Mouse (Mus musculus): ENCODE results near the gene Sspn. TPM values are rescaled to one million over a fixed set of nuclear protein-coding genes. Genes with fewer than 3 reads are reported as not detected.

Gene Sspn
- polyA plus RNA-seq, 1 experiment: not detected

DNA sequence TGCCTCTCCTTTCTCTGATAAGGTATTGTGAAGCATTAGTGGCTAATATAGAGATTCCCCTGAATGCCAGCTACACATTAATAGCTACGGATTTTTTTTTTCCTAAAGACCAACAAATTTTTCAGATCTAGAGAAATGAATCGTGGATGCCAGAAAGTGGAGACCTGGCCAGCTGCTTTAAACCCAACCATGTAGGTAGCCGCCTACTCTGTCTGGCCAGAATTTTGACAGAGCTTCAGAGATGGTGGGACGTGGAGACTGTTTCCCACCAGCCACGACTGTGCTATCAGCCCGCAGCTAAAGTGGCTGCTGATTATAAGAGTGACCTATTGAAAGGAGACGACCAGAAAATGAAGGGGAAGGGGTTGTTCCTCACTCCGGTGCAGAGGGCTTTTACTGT, 36.3 kb downstream of the Sspn start:
- no peaks in the 10 kb centered on the region for H3K27me3 ChIP-seq (ENCODE audit: control insufficient read depth)
- H3K4me3 ChIP-seq (replicated peaks): no peak overlapping the region
- no peaks in the 10 kb centered on the region for H3K36me3 ChIP-seq (ENCODE audit: control insufficient read depth)
- H3K9me3 ChIP-seq (ENCODE audit: control insufficient read depth, low read length): no peaks in the 10 kb centered on the region
- no peaks in the 10 kb centered on the region for H3K4me1 ChIP-seq (ENCODE audit: control insufficient read depth)
- TF ChIP-seq TAL1 (IDR thresholded peaks at IDR 0.05; ENCODE audit: low read length): no peak
- no peak for TF ChIP-seq GATA1 (IDR thresholded peaks at IDR 0.05; ENCODE audit: low read length)

DNA sequence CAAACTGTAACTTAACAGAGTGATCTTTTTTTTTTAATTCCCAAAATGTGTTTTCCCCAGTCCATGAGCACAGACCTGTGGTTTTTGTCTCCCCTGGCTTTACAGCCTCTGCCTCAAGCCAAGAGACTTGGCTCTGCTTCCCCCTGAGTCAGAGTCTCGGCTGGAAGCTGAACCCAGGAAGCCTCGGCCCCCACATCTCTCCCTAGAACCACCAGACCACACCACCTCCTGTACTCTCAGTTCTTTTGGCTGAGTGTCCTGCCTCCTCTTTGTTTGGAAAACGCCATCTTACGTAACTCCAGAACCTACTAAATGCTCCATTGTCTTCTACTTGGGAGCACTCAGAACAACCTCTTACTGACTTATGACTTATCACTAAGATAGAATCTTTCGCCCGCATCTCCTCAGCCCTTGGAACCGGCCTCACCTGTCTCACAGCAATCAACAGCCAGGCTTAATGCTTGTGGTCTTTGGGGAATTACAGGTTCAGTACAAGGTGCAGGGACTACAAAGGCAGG, 36.9 kb downstream of the Sspn start:
- H3K4me1 ChIP-seq (ENCODE audit: control insufficient read depth): no peaks in the 10 kb centered on the region
- no peaks in the 10 kb centered on the region for H3K36me3 ChIP-seq (ENCODE audit: control insufficient read depth)
- H3K4me3 ChIP-seq (replicated peaks): no peak overlapping the region
- H3K9me3 ChIP-seq (ENCODE audit: control insufficient read depth, low read length): no peaks in the 10 kb centered on the region
- no peaks in the 10 kb centered on the region for H3K27me3 ChIP-seq (ENCODE audit: control insufficient read depth)
- TF ChIP-seq GATA1 (IDR thresholded peaks at IDR 0.05; ENCODE audit: low read length) (no peak), TAL1 (IDR thresholded peaks at IDR 0.05; ENCODE audit: low read length) (no peak)

DNA sequence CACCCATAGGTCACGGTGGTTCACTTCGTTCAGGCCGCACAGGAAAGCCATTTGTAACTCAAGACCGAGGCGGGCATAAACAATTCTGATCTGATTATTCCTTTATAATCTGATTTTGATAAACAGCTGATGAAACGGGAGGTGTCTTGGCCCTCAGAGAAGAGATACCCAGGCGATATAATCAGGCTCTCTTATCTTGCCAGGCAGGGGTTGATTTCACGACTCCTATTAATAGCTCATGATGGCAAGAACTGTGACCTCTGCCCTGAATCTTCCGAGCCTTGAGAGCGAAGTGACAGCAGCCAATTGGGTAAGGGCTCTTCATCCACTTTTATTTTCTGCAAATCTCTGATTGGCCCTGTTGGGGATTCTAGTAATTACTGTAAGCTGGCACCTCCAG, 37.4 kb downstream of the Sspn start:
- Histone ChIP-seq H3K9me3 (ENCODE audit: control insufficient read depth, low read length) (no peaks in the 10 kb centered on the region), H3K4me3 (replicated peaks) (no peak overlapping the region), H3K4me1 (ENCODE audit: control insufficient read depth) (no peaks in the 10 kb centered on the region), H3K27me3 (ENCODE audit: control insufficient read depth) (no peaks in the 10 kb centered on the region), H3K36me3 (ENCODE audit: control insufficient read depth) (no peaks in the 10 kb centered on the region)
- TF ChIP-seq GATA1 (IDR thresholded peaks at IDR 0.05; ENCODE audit: low read length): no peak
- no peak for TF ChIP-seq TAL1 (IDR thresholded peaks at IDR 0.05; ENCODE audit: low read length)

DNA sequence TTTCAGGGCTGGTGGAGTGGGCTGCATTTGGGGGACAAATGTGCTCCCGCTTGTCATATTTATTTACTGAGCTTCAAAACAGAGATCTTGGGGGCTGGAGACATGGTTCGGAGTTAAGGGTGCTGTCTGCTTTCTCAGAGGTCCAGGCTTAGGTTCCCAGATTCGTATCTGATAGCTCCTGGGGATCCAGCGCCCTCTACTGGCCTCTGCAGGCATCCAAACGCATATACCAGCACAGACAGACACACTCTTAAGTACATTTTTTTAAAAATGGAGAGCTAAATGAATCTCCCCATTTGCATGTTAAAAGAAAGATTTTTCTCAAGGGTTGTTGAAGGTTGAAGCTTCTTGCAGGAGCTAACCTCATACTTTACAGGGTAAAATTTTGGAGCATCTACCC, 38.1 kb downstream of the Sspn start:
- Histone ChIP-seq H3K9me3 (ENCODE audit: control insufficient read depth, low read length) (no peaks in the 10 kb centered on the region), H3K4me3 (replicated peaks) (no peak overlapping the region), H3K36me3 (ENCODE audit: control insufficient read depth) (no peaks in the 10 kb centered on the region), H3K4me1 (ENCODE audit: control insufficient read depth) (no peaks in the 10 kb centered on the region), H3K27me3 (ENCODE audit: control insufficient read depth) (no peaks in the 10 kb centered on the region)
- no peak for TF ChIP-seq TAL1 (IDR thresholded peaks at IDR 0.05; ENCODE audit: low read length)
- no peak for TF ChIP-seq GATA1 (IDR thresholded peaks at IDR 0.05; ENCODE audit: low read length)

DNA sequence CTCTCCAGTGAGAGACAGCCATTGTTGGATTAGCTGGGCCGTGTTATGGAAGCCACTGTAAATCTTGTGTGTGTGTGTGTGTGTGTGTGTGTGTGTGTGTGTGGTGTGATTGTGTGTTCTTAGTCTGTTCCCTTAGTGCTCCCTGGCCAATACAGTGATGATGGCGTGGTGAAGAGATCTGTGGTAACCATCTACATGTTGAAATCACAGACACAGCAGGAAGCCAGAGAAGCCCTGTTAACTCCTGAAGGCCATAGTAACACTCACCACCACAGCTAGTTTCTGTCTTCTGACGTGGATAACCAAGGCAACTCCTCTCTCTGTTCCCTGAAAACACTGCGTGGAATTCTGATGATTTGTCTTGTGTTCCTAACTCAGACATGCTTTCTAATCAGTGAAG, 40.7 kb downstream of the Sspn start:
- no peak overlapping the region for H3K4me3 ChIP-seq (replicated peaks)
- no peaks in the 10 kb centered on the region for H3K27me3 ChIP-seq (ENCODE audit: control insufficient read depth)
- TF ChIP-seq TAL1 (IDR thresholded peaks at IDR 0.05; ENCODE audit: low read length) (no peak), GATA1 (IDR thresholded peaks at IDR 0.05; ENCODE audit: low read length) (no peak)
- H3K9me3 ChIP-seq (ENCODE audit: control insufficient read depth, low read length): no peaks in the 10 kb centered on the region
- no peaks in the 10 kb centered on the region for H3K4me1 ChIP-seq (ENCODE audit: control insufficient read depth)
- no peaks in the 10 kb centered on the region for H3K36me3 ChIP-seq (ENCODE audit: control insufficient read depth)

DNA sequence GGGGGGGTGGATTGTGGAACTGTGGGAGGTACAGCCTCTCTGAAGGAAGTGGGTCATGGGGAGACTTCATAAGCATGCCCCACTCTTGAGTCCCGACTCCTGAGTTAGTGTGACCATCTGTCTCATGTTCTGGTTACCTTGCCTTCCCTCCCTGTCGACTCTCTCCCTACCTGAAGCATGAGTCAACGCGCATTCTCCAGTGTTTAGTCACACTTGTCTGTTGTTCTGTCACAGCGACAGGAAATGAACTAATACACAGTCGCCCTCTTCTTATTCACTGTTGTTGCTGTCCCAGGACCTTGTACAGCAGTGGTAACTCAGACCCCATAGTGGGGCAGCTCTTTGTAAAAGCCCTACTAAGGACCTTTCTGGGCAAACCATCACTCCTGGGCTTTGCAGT, 41.4 kb downstream of the Sspn start:
- no peaks in the 10 kb centered on the region for H3K9me3 ChIP-seq (ENCODE audit: control insufficient read depth, low read length)
- H3K27me3 ChIP-seq (ENCODE audit: control insufficient read depth): no peaks in the 10 kb centered on the region
- no peak overlapping the region for H3K4me3 ChIP-seq (replicated peaks)
- no peaks in the 10 kb centered on the region for H3K36me3 ChIP-seq (ENCODE audit: control insufficient read depth)
- TF ChIP-seq GATA1 (IDR thresholded peaks at IDR 0.05; ENCODE audit: low read length) (no peak), TAL1 (IDR thresholded peaks at IDR 0.05; ENCODE audit: low read length) (no peak)
- H3K4me1 ChIP-seq (ENCODE audit: control insufficient read depth): no peaks in the 10 kb centered on the region

DNA sequence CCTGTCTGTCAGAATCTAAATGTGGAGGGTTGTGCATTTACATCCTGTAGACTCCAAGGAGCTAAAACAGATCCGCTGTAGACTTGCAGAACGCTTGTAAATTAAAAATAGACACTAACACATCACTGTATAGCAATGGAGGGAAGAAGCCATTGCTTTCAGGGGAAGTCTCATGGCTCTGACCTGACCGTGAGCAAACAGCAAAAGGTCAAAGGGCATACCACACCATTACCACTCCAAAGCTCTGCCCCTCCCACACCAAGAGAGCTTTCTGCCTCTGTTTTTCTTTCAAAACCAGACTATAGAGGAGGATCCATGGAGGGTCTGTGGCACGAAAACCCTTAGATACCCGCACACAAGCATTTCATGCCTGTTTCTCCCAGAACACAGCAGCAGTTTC, 41.9 kb downstream of the Sspn start:
- H3K4me1 ChIP-seq (ENCODE audit: control insufficient read depth): no peaks in the 10 kb centered on the region
- H3K27me3 ChIP-seq (ENCODE audit: control insufficient read depth): no peaks in the 10 kb centered on the region
- H3K9me3 ChIP-seq (ENCODE audit: control insufficient read depth, low read length): no peaks in the 10 kb centered on the region
- H3K36me3 ChIP-seq (ENCODE audit: control insufficient read depth): no peaks in the 10 kb centered on the region
- H3K4me3 ChIP-seq (replicated peaks): no peak overlapping the region
- TF ChIP-seq GATA1 (IDR thresholded peaks at IDR 0.05; ENCODE audit: low read length): no peak
- TF ChIP-seq TAL1 (IDR thresholded peaks at IDR 0.05; ENCODE audit: low read length): no peak

DNA sequence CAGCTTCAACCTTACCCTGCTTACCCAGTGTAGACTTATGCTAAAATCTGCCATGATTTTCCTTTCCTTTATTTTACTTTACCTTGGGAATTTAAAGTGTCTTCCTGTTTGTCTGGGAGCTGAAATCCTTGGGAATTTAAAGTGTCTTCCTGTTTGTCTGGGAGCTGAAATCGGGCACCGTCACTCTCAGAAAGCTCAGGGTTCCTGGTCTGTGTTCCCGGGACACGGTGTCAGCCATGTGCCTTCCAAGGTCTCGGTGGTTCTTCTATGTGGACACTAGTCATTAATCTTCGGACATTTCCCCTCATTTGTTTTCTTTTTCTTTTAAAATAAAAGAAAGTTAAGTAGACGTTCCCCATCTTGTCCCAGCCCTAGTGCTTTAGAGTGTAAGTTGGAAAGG, 43.3 kb downstream of the Sspn start:
- Histone ChIP-seq H3K9me3 (ENCODE audit: control insufficient read depth, low read length) (0 out of 2 replicates have a peak, but pooled peaks cover 2% of the 10 kb centered on the region), H3K27me3 (ENCODE audit: control insufficient read depth) (no peaks in the 10 kb centered on the region), H3K4me1 (ENCODE audit: control insufficient read depth) (no peaks in the 10 kb centered on the region), H3K36me3 (ENCODE audit: control insufficient read depth) (no peaks in the 10 kb centered on the region), H3K4me3 (replicated peaks) (no peak overlapping the region)
- TF ChIP-seq GATA1 (IDR thresholded peaks at IDR 0.05; ENCODE audit: low read length): no peak
- TF ChIP-seq TAL1 (IDR thresholded peaks at IDR 0.05; ENCODE audit: low read length): no peak

DNA sequence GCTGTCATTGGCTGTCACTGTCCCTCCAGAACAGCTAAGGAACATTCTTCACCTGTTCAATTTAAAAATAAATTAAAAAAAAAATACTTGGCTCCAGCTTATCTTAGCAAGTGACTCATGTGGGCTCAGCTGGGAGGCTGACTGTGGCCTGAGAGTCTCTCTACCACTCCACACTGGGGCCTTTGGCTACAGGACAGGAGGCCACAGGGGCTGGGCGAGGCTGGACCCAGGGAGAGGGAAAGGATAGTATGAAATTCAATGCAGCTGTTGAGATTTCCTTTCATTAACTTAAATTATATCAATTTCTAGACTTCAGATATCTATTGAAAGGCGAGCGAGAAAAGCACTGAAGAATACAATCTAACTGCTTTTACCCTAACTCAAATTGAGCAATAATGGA, 45.9 kb downstream of the Sspn start:
- H3K27me3 ChIP-seq (ENCODE audit: control insufficient read depth): no peaks in the 10 kb centered on the region

More for the DNA sequence above, 45.9 kb downstream of the Sspn start:
- TF ChIP-seq TAL1 (IDR thresholded peaks at IDR 0.05; ENCODE audit: low read length): no peak
- TF ChIP-seq GATA1 (IDR thresholded peaks at IDR 0.05; ENCODE audit: low read length): no peak
- no peak overlapping the region for H3K4me3 ChIP-seq (replicated peaks)
- no peaks in the 10 kb centered on the region for H3K36me3 ChIP-seq (ENCODE audit: control insufficient read depth)
- H3K4me1 ChIP-seq (ENCODE audit: control insufficient read depth): no peaks in the 10 kb centered on the region
- H3K9me3 ChIP-seq (ENCODE audit: control insufficient read depth, low read length): 0 out of 2 replicates have a peak, but pooled peaks cover 2% of the 10 kb centered on the region
